Mouse (Mus musculus) CH12F3 (cell line): ENCODE results near the gene Rfxank.

Source experiments
- in situ Hi-C: fragments of 300-500 bp; cut with MboI; formaldehyde crosslinking; loops from 2 replicates; pipeline ENCODE4 v1.14.3; 2020; ENCODE audit warnings: low sequenced_read_pairs

Rfxank gene

DNA sequence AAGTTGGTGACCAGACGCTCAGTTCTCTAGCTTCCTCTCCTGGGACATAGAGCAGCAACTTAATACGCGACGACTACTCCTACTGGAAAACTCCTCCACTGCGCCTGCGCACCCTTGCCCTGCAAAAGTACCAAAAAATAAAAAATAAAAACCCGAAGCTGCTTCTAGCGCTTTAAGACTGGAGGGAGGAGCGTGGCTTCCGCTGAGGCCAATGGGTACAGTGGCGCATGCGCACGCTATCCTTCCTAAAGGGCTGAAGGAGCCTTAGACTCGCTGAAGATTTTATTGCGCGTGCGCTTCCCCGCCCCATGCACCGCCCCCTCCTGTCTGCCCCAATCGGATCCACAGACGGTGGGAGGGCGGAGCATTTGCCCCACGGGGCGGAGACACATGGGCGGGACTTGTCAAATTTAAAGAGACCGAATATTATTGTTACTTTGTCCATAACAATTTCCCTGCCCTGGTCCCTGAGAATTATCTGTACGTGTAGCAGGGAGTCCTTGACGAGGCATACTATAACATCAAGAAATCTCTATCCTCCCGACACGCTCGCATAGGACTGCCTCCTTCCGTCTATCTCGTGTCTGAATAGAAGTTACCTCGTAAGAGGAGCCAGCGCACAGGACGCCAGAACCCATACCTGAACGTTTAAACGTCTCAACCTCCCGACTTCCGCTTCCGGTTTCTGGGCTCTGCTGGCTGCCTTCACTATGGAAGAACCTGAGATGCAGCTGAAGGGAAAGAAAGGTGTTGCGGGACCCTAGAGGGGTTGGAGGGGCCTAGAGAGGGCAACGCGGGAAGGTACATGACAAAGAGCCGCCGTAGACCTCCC lies at the start of gene Rfxank, which contains the start of the genes Borcs8 and Mef2b:
Gene Rfxank, minus strand, starts transcription at position 129 of the 832 bp plus-strand sequence.
Gene Borcs8, plus strand, starts transcription at position 474 of the 832 bp plus-strand sequence.
Gene Mef2b, plus strand, starts transcription at position 686 of the 832 bp plus-strand sequence.
- in situ Hi-C loops, result no loop called here

DNA sequence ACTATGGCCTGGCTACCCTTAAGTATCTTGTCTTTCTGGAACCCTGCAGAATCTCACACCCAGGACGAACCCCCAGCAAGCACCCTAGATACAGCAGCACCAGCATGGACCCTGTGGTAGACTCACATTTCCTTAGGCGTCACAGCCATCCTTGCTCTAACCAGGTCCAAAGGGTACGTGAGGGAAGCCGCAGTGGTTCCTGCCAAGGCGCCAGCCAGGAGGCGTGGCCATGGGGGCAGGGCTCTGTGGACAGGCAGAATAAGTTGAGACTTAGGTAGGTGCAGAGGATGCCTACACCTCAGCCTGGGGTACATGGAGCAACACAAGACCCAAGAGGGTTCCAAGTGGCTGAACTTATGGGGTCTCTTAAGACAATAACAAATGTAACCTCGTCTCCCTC lies 49.8 kb upstream of the Rfxank start:
- in situ Hi-C loops, result no loop called here

DNA sequence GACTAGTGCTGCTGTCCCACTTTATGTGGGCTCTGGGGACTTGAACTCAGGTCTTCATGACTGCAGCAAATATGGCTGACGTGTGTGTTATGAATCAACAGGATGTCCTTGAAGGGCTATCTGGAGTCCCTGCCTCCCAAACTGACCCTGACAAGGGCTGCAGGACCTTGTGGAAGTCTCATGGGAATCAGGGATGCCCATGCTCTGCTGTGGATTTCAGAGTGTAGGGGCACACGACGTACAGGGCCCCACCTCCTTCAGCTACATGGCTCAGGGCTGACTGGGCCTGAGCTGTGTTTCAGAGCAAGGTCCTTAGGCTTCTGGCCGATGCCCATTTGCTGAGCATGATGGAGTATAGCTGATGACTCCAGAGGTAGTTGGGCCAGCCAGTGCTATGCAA lies 44.2 kb upstream of the Rfxank start:
- in situ Hi-C loops, result no loop called here

DNA sequence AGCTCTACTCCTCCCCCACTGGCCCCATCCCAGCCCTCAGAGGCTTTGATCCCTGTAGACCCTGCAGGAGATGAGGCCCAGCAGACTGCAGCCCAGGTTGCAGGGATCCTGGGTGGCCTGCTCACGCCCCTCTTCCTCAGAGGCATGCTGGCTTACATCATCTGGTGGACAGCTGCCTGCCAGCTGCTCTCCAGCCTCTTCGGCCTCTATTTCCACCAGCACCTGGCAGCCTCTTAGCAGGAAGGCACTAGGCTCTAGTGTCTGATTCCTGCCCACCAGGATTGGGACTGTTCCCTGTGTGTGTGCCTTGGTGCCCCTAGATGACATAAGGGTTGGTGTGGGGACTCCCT lies 42.9 kb upstream of the Rfxank start:
- in situ Hi-C loops, result no loop called here

DNA sequence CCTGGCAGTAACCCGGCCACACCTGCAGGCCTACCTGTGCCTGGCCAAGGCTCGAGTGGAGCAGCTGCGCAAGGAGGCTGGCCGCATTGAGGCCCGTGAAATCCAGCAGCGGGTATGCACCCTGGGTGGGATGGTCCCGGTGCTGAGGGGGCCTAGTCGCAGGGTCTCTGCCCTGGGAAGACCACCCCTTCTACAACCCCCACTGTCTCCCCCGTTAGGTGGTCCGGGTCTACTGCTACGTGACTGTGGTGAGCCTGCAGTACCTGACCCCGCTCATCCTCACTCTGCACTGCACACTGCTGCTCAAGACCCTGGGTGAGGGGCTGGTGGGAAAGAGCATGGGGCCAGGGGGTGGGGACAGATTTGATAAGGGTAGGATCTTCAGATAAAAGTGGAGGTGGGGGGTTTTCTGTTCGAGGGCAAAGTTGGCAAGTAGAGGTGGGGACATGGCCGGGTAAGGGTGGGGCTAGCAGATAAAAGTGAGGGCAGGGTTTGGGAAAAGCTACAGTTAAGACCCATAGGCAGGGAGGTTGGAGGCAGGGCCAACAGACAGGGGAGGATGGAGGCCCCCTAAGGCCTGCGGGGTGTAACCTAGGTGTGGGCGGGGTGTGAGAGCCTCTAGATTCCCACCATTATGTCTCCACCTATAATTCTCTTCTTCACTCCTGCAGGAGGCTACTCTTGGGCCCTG lies 42.4 kb upstream of the Rfxank start:
- in situ Hi-C loops, result no loop called here

DNA sequence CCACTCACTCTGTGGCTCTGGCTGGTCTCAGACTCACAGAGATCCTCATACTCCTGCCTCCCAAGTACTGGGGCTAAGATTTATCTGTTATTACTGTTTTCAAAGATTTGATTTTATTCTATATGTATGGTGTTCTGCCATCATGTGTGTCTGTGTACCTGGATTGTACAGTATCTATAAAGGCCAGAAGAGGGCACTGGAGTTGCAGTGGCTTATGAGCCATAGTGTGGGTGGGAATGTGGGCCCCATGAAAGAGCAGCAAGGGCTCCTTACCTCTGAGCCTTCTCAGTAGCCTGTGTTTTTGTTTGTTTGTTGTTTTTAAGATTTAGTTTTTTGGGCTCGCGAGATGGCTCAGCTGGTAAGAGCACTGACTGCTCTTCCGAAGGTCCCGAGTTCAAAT lies 40.1 kb upstream of the Rfxank start:
- in situ Hi-C loops, result no loop called here

DNA sequence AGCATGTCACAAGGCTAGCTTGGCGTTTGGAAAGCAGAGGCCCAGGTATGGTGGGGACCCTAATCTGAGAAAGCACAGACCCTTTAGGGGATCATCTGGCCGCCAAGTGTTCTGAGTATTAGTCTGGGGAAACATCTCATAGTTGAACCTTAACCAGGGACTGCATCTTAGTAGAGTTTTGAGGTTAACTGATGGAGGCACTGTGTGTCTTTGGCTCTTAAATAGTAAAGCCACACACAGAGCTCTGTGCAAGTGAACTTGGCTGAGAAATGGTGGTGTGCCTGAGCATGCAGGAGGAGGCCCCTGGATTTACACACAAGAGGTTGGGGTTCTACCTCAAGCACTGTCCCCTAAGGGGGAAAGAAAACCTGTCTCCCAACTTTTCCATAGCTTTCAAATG lies 39.3 kb upstream of the Rfxank start:
- in situ Hi-C loops, result no loop called here

DNA sequence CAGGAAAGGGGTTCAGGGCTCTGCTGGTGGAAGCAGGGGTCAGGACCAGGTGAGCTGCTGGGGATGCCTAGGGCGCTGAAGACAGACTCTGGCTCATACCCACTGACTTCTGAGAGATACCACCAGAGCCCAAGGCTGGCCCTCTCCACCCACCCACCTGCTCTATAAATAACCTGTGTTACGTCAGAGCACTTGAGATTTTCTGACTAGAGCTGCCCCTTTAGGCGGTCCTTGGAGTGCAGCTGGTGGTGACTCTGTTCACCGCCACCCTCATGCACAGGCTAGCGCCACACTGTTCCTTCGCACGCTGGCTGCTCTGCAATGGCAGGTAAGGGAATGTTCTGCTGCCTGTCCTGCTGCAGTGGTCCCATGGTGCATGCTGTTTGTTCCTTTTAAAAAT lies 35.1 kb upstream of the Rfxank start:
- in situ Hi-C loops, result no loop called here

DNA sequence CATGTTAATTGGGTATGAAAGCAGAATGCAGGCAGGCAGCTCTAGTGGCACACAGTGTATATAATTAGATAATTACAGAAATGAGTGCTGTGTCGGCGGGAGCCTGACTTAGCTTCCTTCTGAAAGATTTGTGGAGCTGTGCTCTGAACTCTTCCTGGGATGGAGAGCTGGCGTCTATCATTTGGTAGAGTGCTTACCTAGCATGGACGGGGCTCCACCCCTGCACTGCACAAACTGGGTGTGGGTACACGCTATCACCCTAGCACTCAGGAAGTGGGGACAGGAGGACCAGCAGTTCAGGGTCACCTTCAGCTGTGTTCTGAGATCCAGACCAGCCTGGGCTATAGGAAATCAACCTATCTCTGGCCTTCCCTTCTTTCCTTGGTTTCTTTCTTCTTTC lies 34.4 kb upstream of the Rfxank start:
- in situ Hi-C loops, result no loop called here

DNA sequence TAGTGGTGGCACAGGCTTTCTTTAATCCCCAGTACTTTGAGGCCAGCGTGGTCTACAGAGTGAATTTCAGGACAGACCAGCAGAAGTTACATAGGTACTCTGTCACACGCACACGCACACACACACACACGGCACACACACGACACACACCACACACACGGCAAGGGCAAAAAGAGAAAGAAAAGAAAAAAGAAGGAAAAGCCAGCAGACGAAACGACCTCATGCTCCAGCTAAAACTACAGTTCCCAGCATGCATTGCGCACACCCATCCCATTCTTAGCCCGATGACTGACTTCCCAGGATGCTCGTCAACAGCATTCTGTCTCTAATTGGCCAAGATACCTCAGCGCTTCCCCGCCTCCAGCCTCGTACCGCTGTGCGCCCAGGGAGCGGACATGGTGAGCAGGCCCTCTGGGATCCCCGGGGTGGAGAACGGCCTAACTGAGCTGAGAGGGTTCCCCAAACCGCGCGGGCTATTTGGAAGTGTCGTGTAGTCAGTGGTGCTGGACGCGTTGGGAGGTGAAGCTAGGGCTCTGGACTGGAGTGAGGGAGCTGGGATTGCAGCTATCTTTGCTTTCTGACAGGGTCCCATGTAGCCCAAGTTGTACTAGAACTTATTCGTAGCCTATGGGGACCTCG lies 33.2 kb upstream of the Rfxank start, which contains the start of gene Tmem161a:
Gene Tmem161a, plus strand, starts transcription at position 314 of the 639 bp plus-strand sequence.
- in situ Hi-C loops, result no loop called here

DNA sequence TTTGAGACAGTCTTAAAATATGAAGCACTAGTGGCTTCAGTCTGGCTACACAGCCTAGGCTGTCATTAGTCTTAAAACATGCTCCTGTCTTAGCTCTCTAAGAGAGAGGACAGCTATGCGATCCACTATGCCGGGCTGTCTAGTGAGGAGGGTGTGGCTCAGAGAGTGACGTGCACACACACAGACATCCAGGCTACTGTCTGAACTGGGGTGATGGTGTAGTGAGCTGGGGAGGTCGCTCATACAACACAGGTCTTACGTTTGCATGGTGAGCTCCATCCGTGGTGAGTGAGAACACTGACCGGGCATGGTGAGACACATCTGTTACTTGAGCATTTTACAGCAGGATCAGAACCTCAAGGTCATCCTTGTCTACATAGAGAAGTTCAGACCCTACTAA lies 32.3 kb upstream of the Rfxank start:
- in situ Hi-C loops, result no loop called here

DNA sequence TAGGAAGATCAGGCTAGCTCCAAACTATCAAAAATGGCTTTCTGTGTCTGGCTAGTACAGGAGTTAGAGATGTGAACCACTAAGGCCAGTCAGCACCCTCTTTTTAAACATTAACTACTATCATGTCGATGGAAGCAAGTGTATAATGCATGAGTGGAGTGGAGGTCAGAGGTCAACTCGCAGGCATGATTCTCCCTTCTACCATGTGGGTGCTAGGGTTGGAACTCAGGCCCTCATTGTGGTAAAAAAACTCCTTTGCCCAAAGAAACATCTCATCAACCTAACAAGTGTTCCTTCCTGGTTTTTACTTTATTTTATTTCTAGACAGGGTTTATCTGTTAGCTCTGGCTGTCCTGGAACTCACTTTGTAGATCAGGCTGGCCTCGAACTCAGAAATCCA lies 31.8 kb upstream of the Rfxank start:
- in situ Hi-C loops, result no loop called here

DNA sequence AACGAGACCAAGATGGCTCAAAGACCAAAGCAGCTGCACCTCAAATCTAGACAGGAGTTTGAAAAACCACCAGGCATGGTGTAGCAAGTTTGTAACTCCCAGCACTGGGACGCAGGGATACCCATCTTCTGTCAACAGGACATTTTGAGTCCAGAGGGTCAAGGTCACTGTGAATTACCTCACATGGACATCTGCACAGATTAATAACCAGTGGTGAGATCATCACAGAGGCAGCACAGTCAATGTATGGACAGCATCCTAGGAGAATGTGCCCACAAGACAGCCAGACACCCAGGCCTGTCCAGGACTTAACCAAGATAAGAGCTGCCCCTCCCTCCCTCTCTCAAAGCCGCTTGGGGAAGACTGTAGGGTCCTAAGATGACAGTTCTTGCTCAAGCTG lies 31.2 kb upstream of the Rfxank start:
- in situ Hi-C loops, result no loop called here

DNA sequence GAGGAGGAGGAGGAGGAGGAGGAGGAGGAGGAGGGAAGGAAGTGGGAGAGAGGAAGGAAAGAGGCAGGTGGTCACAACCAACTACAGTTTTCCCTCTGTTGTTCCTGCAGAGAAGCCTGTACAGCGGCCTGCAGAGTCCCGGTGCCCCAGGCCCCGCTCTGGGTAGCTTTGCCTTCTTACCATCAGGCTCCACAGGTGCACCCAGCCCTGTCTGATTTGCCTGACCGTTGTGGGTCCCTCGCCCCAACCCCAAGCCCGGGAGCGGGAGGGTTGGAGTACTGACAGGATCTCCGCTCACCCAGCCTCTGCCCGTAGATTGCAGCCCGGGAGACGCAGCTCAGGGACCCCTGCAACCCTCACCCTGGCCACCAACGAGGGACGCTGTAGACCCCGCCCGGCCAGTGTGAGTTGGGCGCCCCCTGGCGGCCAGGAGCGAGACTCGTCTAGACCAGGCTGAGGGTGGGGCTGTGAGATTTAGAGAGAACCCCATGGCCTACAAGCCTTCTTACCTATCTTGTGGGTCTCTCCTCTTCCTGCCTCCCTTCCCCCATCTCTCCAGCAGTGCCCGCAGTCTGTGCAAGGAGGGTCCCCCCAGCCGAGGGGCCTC lies 27.7 kb upstream of the Rfxank start:
- in situ Hi-C loops, result no loop called here

DNA sequence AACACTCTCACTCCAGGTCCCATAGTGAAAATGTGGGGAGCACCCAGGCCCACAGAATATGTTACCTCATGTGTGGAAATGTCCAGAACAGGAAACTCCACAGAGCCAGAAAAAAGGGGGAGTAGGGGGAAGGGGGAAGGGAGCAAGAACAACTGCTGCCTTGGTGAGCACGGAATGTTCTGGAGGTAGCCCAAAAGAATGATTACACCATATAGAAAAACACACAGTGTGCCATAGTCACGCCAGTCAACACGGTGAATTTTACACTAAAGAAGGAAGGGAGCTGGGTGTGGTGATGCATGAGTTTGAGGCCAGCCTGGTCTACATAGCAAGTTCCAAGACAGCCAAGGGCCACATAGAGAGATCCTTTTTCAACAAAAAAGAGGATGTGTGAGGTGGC lies 24.4 kb upstream of the Rfxank start:
- in situ Hi-C loops, result no loop called here

DNA sequence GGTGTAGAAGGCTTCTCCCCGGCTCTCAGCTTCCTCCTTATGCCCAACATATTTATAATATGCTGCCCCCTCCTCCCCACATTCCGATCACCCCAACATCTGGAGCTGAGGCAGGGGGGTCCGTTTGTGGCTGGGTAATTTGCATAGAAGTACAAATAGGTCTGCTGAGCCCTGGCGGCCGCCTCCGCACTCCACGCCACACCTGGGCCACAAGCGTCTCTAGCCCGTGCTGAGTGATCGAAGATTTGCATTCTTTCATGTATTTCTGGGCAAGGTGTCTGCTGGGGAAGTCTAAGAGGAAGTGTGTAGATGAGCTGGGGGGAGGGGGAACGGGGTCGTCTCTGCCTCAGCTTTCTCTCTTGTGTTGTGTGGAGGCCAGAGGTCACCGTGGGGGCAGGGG lies 21.1 kb upstream of the Rfxank start:
- in situ Hi-C loops, result no loop called here

DNA sequence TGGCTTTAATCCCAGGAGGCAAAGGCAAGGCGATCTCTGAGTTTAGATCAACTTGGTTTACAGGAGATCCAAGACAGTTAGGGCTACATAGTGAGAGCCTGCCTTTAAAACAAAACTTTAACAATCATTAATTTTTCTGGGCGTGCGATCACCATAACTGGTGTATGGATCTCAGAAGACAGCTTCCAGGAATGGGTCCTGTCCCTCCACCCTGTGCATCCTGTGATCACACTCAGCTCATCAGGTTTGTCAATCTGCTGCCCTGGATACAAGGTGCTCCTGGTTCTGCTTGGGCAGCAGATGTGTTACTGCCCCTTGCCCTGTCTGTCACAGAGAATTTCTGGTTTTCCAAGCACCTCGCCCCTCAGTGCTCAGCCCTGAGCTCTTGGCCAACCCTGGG lies 20.3 kb upstream of the Rfxank start:
- in situ Hi-C loops, result no loop called here

DNA sequence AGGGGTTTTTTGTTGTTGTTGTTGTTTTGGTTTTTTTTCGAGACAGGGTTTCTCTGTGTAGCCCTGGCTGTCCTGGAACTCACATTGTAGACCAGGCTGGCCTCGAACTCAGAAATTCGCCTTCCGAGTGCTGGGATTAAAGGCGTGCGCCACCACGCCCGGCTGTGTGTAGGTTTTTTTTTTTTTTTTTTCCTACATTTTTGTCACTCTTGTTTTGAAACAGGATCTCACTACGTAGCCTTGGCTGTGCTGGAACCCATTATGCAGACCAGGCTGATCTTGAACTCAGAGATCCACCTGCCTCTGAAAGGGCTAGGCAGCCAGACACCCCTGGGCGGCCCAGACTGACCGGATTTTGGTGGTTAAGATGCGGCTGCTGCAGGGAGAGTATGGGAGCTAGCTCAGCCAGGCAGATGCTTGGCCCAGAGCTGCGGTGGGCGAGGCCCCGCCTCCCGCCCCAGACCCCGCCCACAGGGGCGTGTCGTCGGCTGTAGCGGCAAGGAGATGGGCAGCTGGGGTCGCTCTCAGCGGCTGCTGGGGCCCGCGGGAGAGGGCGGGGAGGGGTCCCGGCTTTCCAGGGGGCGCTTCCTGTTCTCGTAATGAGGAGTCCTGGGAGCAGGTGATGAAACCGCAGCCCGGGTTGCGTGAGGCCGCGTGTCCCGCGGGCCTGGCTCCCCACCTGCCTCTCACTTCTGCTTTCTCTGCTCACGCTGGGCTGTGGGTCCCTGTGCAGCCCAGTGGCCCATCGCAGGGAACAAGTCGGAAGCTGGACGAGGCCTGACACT lies 19.3 kb upstream of the Rfxank start:
- in situ Hi-C loops, result no loop called here

DNA sequence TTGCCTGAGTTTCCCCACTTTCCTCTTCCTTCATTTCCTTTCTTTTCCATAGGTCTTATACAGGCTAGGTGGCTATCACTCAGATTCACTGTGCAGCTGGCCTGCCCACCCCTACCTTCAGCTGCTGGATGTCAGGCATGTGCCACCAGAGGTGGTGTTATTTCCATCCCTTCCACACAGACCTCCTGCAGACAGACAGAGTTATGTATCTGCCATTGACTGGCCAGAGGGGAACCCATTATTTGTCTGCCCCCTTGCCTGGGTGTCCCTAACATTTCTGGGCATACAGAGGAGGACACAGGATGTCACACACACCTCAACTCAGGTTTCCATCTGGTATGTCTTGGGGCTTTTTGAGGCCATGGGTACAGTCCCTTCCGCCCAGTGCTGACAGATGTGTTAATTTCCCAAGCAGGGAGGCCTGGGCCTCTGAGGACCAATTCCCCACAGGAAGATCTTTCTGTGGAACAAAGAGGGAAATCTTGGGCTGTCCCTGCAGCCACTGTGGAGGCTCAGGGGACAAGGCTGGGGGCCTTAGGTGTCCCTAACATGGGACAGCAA lies 18.4 kb upstream of the Rfxank start:
- in situ Hi-C loops, result no loop called here

DNA sequence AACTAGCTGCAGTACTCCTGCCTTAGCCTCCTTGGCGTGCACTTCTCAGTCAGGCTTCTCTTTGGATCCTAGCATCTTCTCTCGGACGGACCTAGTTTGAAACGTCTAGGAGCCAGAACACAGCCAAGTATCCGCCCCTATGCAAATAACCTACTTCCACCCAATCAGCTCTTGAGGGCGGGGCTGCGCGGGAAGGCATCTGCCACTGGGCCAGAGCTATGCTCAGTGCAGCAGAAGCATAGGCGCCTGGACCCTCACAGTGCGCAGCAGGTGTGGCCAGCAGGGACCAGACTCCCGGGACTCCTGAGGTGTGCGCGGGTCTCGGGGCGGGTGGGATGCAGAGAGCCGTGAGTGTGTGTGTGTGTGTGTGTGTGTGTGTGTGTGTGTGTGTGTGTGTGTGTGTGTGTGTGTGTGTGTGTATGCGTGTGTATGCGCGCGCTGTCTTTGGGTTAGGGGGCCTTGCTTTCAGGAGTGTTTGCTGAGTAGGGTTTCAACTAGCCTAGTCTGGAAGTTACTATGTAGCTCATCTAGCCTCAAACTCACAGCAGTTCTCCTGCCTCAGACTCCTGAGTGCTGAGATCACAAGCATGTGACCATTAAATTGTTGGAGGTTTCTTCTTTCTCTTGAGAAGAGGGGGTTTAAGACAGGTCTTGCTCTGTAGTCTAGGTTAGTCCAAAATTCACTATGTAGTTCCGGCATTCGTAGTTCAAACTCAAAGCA lies 13.7 kb upstream of the Rfxank start:
- in situ Hi-C loops, result no loop called here
